Mouse (Mus musculus): Measurements from ENCODE around the gene Krt8. TPM values are rescaled to one million over a fixed set of nuclear protein-coding genes. Genes with fewer than 3 reads are reported as not detected.
"Not testable (repeated sequence)": the region's sequence is repeated elsewhere in the genome, so short reads cannot be mapped to it uniquely, and the experiment has no call there.

Krt8 gene
- polyA plus RNA-seq, 1 experiment from 2014 or later, result 35.6 TPM

GRCm38 (mm10) chr15:102003516-102003915 is 766 bp downstream of the Krt8 start:
- H3K9me3 ChIP-seq, result no peaks in the 10 kb centered on the region
- no peaks in the 10 kb centered on the region for H3K36me3 ChIP-seq (replicated peaks)
- WGBS, result 8% methylated on average over 12 of the region's 12 CpGs
- H3K4me1 ChIP-seq, result peaks cover 52% of the 10 kb centered on the region
- DNase-seq (ENCODE audit: extremely low spot score, low spot score), result no peak
- H3K4me3 ChIP-seq, result peak overlapping the region; percentile 53
- peaks cover 92% of the 10 kb centered on the region for H3K27me3 ChIP-seq (ENCODE audit: poor library complexity, severe bottlenecking)
- peak overlapping the region; percentile 82 for H3K27ac ChIP-seq

DNA sequence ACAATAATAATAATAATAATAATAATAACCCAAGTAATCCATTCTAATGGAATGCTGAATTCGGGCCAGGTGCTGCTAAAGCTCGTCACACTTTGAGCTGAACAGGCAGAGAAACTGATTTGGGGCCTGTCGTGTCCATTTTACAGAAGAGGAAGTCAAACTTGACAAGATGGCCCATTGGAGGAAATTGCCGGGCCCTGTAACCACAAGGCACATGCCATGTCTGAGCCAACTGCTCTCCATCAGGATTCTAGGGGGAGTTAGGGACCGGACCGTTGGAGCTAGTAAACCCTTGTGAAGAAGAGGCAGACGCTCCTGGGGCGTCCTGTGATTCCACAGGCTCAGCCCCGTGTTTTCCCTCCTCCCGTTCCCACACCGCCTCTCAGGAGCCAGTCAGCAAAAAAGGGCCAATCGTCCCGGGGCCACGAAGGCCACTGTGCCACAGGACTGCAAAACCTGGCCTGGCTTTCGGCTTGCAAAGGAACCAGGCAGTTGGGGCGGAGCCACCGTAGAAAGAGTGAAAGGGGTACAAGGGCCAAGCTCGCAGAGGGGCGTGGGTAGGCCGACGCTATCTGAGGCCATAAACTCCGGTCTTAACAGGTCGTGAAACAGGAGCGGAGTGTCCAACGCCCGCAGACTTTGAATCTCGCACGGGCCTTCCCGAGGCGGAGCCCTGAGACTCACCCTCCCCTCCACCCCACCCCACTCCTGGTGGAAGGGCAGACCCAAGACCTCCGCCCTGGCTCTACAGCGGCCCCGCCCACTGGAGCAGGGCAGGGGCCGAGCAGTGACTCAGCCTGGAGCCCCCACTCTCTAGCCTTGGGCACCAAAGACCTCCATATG is 1.4 kb downstream of the Krt8 start:
- Histone ChIP-seq H3K9me3 (no peaks in the 10 kb centered on the region), H3K27ac (peak overlapping the region; percentile 82), H3K36me3 (replicated peaks) (no peaks in the 10 kb centered on the region), H3K4me3 (peak overlapping the region; percentile 53), H3K4me1 (peaks cover 50% of the 10 kb centered on the region), H3K27me3 (ENCODE audit: poor library complexity, severe bottlenecking) (peaks cover 92% of the 10 kb centered on the region)
- DNase-seq (ENCODE audit: extremely low spot score, low spot score), result peak; percentile 78
- 2% methylated on average over 34 of the region's 34 CpGs for WGBS

- H3K36me3 ChIP-seq (replicated peaks), result no peaks in the 10 kb centered on the region
- 88% methylated on average over 11 of the region's 11 CpGs for WGBS
- peaks cover 7% of the 10 kb centered on the region; the same call in 1 of the 2 replicates for H3K9me3 ChIP-seq
- peaks cover 33% of the 10 kb centered on the region for H3K4me1 ChIP-seq
- H3K27ac ChIP-seq, result no peak overlapping the region
- H3K27me3 ChIP-seq (ENCODE audit: poor library complexity, severe bottlenecking), result peaks cover 65% of the 10 kb centered on the region
- no peak overlapping the region for H3K4me3 ChIP-seq
- DNase-seq (ENCODE audit: extremely low spot score, low spot score), result no peak
These were observed 4.5 kb downstream of the Krt8 start for GRCm38 (mm10) chr15:101999676-102000335.

DNA sequence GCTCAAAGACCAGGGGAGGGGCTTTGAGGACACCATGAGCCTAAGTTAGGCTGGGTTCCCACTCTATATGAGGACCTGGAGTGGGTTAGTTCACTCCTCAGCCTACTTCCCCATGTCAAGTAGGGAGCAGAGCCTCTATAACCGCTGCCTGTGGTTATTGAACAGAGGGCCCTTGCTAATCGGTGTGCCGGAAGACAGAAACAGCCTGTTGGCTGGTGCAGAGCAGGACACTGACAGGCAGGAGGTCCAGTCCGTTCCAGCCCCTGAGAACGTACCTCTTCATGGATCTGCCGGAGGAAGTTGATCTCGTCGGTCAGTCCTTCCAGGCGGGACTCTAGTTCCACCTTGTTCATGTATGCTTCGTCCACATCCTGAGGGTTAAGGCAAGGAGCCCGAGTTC is 5.1 kb downstream of the Krt8 start:
- Histone ChIP-seq H3K27ac (no peak overlapping the region), H3K36me3 (replicated peaks) (no peaks in the 10 kb centered on the region), H3K4me1 (peaks cover 32% of the 10 kb centered on the region), H3K4me3 (no peak overlapping the region), H3K27me3 (ENCODE audit: poor library complexity, severe bottlenecking) (peaks cover 62% of the 10 kb centered on the region), H3K9me3 (peaks cover 7% of the 10 kb centered on the region; the same call in 1 of the 2 replicates)
- DNase-seq (ENCODE audit: extremely low spot score, low spot score), result no peak
- 88% methylated on average over 11 of the region's 11 CpGs for whole genome bisulfite sequencing

- not testable (repeated sequence) for H3K9me3 ChIP-seq; H3K27ac ChIP-seq; H3K4me3 ChIP-seq; DNase-seq (ENCODE audit: extremely low spot score, low spot score); H3K4me1 ChIP-seq; H3K36me3 ChIP-seq (replicated peaks)
- WGBS, result 75% methylated on average over 11 of the region's 11 CpGs
- H3K27me3 ChIP-seq (ENCODE audit: poor library complexity, severe bottlenecking), result peaks cover 48% of the 10 kb centered on the region
These were observed 7.7 kb downstream of the Krt8 start for GRCm38 (mm10) chr15:101996450-101997078.

DNA sequence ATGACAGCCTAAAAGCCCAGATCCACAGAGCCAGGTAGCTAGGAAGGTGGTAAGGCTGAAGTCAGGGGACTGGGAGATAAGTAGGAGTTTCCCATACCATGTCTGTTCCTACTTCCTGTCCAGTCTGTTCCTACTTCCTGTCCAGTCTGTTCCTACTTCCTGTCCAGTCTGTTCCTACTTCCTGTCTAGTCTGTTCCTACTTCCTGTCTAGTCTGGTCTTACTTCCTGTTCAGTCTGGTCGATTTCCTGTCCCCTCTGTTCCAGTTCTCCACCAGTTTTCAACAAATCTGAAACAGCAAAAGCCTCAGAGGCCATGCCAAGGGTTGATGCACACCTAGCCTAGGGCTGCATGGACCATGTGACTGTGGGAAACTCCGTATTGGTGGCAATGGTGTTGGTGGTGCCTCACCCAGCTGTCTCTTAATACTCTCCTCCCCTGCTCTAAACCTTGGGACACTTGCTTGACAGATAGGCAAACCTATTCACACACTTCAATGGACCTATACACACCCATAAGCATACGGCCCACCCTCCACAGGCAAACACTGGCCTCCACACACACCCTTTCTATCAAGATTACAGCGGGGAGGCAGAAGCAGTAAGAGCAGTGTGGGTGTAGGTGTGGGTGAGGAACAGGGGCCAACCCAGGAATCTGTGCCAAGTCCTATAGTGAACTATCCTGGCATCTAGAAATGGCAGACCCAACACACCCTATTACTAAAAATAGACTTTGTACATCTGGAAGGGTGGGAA is 8.6 kb downstream of the Krt8 start:
- H3K4me1 ChIP-seq, result peaks cover 8% of the 10 kb centered on the region
- 83% methylated on average over 4 of the region's 4 CpGs for WGBS
- H3K27ac ChIP-seq, result peak overlapping the region; percentile 44
- H3K9me3 ChIP-seq, result peaks cover 7% of the 10 kb centered on the region; the same call in 1 of the 2 replicates
- no peaks in the 10 kb centered on the region for H3K36me3 ChIP-seq (replicated peaks)
- DNase-seq (ENCODE audit: extremely low spot score, low spot score), result no peak
- H3K27me3 ChIP-seq (ENCODE audit: poor library complexity, severe bottlenecking), result peaks cover 39% of the 10 kb centered on the region
- no peak overlapping the region for H3K4me3 ChIP-seq

- Histone ChIP-seq H3K9me3 (peaks cover 7% of the 10 kb centered on the region; the same call in 1 of the 2 replicates), H3K4me1 (peaks cover 8% of the 10 kb centered on the region), H3K4me3 (no peak overlapping the region), H3K36me3 (replicated peaks) (no peaks in the 10 kb centered on the region), H3K27ac (no peak overlapping the region), H3K27me3 (ENCODE audit: poor library complexity, severe bottlenecking) (peaks cover 33% of the 10 kb centered on the region)
- DNase-seq (ENCODE audit: extremely low spot score, low spot score), result no peak
- 91% methylated on average over 6 of the region's 6 CpGs for WGBS
These were observed 9.9 kb downstream of the Krt8 start for GRCm38 (mm10) chr15:101994365-101994764.

DNA sequence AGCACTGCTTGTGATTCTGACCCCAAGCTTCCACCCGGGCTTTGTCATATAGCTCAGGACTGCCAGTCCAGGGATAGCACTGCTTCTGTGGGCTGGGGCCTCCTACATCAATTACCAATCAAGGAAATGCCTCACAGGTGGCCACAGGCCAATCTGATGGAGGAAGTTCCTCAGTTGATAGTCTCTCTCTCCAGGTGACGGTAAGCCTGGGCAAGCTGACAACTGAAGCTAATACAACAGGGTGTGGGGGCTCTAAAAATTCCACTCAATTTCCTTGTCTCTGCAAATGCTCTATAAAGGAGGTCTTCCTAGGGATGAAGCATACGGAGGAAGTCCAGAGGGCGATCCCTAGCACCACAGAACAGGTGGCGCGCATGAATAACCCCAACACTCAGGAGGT is 13.3 kb downstream of the Krt8 start:
- WGBS, result 94% methylated on average over 6 of the region's 6 CpGs
- H3K36me3 ChIP-seq (replicated peaks), result no peaks in the 10 kb centered on the region
- peaks cover 6% of the 10 kb centered on the region for H3K4me1 ChIP-seq
- H3K27me3 ChIP-seq (ENCODE audit: poor library complexity, severe bottlenecking), result peaks cover 23% of the 10 kb centered on the region
- peaks cover 7% of the 10 kb centered on the region; the same call in 1 of the 2 replicates for H3K9me3 ChIP-seq
- no peak overlapping the region for H3K27ac ChIP-seq
- H3K4me3 ChIP-seq, result no peak overlapping the region
- no peak for DNase-seq (ENCODE audit: extremely low spot score, low spot score)

GRCm38 (mm10) chr15:101988714-101989113 is 15.6 kb downstream of the Krt8 start:
- Histone ChIP-seq H3K27ac (no peak overlapping the region), H3K27me3 (ENCODE audit: poor library complexity, severe bottlenecking) (peaks cover 16% of the 10 kb centered on the region), H3K9me3 (no peaks in the 10 kb centered on the region), H3K4me1 (peaks cover 16% of the 10 kb centered on the region), H3K36me3 (replicated peaks) (no peaks in the 10 kb centered on the region), H3K4me3 (no peak overlapping the region)
- 61% methylated on average over 8 of the region's 8 CpGs for WGBS
- no peak for DNase-seq (ENCODE audit: extremely low spot score, low spot score)

GRCm38 (mm10) chr15:101988119-101988518 is 16.2 kb downstream of the Krt8 start:
- H3K36me3 ChIP-seq (replicated peaks), result no peaks in the 10 kb centered on the region
- WGBS, result under 1% methylated on average over 10 of the region's 10 CpGs
- H3K27me3 ChIP-seq (ENCODE audit: poor library complexity, severe bottlenecking), result peaks cover 16% of the 10 kb centered on the region
- DNase-seq (ENCODE audit: extremely low spot score, low spot score), result peak; percentile 86
- no peaks in the 10 kb centered on the region for H3K9me3 ChIP-seq
- H3K27ac ChIP-seq, result no peak overlapping the region
- H3K4me3 ChIP-seq, result no peak overlapping the region
- H3K4me1 ChIP-seq, result peaks cover 20% of the 10 kb centered on the region

DNA sequence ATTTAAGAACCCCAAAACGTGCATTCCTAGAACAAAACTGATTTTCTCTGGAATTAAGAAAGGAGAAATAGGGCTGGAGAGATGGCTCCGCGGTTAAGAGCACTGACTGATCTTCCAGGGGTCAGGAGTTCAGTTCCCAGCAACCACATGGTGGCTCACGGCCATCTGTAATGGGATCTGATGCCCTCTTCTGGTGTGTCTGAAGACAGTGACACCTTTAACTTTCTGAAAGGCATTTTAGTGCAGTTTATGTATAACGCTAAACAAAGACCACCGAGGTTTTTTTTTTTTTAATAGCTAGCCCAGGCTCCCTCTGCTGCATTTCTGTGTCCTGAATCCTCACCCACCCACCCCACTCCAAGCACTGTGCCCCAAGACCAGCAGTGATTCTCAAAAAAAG is 19.5 kb downstream of the Krt8 start:
- H3K9me3 ChIP-seq, result no peaks in the 10 kb centered on the region
- H3K27me3 ChIP-seq (ENCODE audit: poor library complexity, severe bottlenecking), result 0 out of 2 replicates have a peak, but pooled peaks cover 7% of the 10 kb centered on the region
- H3K4me3 ChIP-seq, result no peak overlapping the region
- no peak for DNase-seq (ENCODE audit: extremely low spot score, low spot score)
- no peaks in the 10 kb centered on the region for H3K36me3 ChIP-seq (replicated peaks)
- WGBS, result 20% methylated on average over 6 of the region's 6 CpGs
- H3K27ac ChIP-seq, result peak overlapping the region; percentile 66; the same call in 1 of the 2 replicates
- H3K4me1 ChIP-seq, result peaks cover 20% of the 10 kb centered on the region

DNA sequence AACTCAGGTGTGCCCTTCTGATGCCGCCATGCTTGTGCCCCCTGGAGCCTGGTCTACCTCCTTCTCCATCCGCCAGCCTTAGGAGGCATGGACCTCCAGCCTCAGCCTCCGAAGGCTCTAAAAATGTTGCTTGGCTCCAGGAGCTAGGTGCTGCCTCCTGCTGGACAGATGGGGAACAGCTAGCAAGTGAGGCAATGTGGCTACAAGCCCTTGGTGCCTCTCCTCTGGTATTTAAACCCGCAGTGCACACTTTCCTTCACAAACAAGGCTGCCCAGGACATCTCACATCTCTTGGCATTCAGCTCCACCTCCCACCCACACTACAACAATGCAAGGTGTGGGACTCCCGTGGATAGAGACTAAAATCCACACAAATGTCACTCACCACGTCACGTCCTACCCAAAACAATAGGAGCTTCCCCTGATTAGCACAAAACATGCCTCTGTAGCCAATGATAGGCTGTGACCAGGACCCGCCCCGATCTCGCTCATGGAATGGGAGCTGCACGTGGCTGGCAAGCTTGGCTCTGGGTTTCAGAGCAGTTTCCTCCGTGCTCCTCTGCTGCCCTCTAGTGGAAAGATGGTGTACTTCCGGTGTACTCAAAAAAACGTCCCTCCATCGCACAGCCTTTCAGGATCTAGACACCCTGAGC is 20.2 kb downstream of the Krt8 start:
- DNase-seq (ENCODE audit: extremely low spot score, low spot score), result peak; percentile 97
- H3K27me3 ChIP-seq (ENCODE audit: poor library complexity, severe bottlenecking), result 0 out of 2 replicates have a peak, but pooled peaks cover 7% of the 10 kb centered on the region
- H3K4me1 ChIP-seq, result peaks cover 20% of the 10 kb centered on the region
- H3K9me3 ChIP-seq, result no peaks in the 10 kb centered on the region
- peak overlapping the region; percentile 84 for H3K27ac ChIP-seq
- peak overlapping the region; percentile 45 for H3K4me3 ChIP-seq
- no peaks in the 10 kb centered on the region for H3K36me3 ChIP-seq (replicated peaks)
- 4% methylated on average over 15 of the region's 15 CpGs for WGBS

Measured in forebrain, embryonic 10.5 days (tissue).